Mouse (Mus musculus): ENCODE data around the gene Trpv4.

Gene Trpv4

GRCm38 (mm10) chr5:114588416-114588815, 69.8 kb downstream of the Trpv4 start:
- DNase-seq, result no peak

GRCm38 (mm10) chr5:114587908-114588307, 70.3 kb downstream of the Trpv4 start:
- no peak for DNase-seq

- DNase-seq, result no peak
These were observed 72.5 kb downstream of the Trpv4 start for GRCm38 (mm10) chr5:114585682-114586081.

- peak in 1 of 2 experiments; percentile 4 for DNase-seq
These were observed 73.7 kb downstream of the Trpv4 start for GRCm38 (mm10) chr5:114584293-114585104.

GRCm38 (mm10) chr5:114583490-114584175, 74.6 kb downstream of the Trpv4 start:
- DNase-seq, result no peak

GRCm38 (mm10) chr5:114583046-114583445, 75.2 kb downstream of the Trpv4 start:
- no peak for DNase-seq

GRCm38 (mm10) chr5:114581486-114581885, 76.7 kb downstream of the Trpv4 start:
- no peak for DNase-seq

- peak in 1 of 2 experiments; percentile 51 for DNase-seq
These were observed 78.4 kb downstream of the Trpv4 start for GRCm38 (mm10) chr5:114579714-114580357.

GRCm38 (mm10) chr5:114578361-114578760, 79.9 kb downstream of the Trpv4 start:
- no peak for DNase-seq

- no peak for DNase-seq
These were observed 82.1 kb downstream of the Trpv4 start for GRCm38 (mm10) chr5:114575986-114576605.

- DNase-seq, result peak; percentile 59 to 78
These were observed 82.7 kb downstream of the Trpv4 start for GRCm38 (mm10) chr5:114575530-114575929.

GRCm38 (mm10) chr5:114575010-114575409, 83.2 kb downstream of the Trpv4 start:
- DNase-seq, result no peak

GRCm38 (mm10) chr5:114573920-114574628, 84.1 kb downstream of the Trpv4 start:
- DNase-seq, result no peak

GRCm38 (mm10) chr5:114572997-114573396, 85.2 kb downstream of the Trpv4 start:
- peak in 1 of 2 experiments; percentile 14 for DNase-seq
